Comparison of ENCODE assay signal across 7 mouse cellular contexts in genomic region chr17:56935363-56936131, GRCm38 (mm10). TPM values are rescaled to one million over a fixed set of nuclear protein-coding genes. Genes with fewer than 3 reads are reported as not detected.
A peak's percentile ranks its signal among the peaks of the same experiment; 100 is the strongest.
DNase-seq lines count a peak whose midpoint lies in the region; ATAC-seq lines count a peak whose summit lies in the region.

TSS of gene Mllt1 (minus strand) at chr17:56935415.

- H3K36me3 ChIP-seq in embryonic facial prominence, embryonic 12.5 days: 0 out of 2 replicates have a peak, but pooled peaks cover 4% of the 10 kb centered on the region
- peaks cover 2% of the 10 kb centered on the region; the same call in 1 of the 2 replicates for H3K36me3 ChIP-seq in limb, embryonic 11.5 days (ENCODE audit: control insufficient read depth, insufficient read depth, low read length)
- H3K36me3 ChIP-seq in midbrain, embryonic 14.5 days (ENCODE audit: control insufficient read depth, insufficient read depth, low read length): no peaks in the 10 kb centered on the region

- no peaks in the 10 kb centered on the region for H3K9me3 ChIP-seq in embryonic facial prominence, embryonic 12.5 days
- no peaks in the 10 kb centered on the region for H3K9me3 ChIP-seq in limb, embryonic 11.5 days (ENCODE audit: control insufficient read depth, low read length)
- H3K9me3 ChIP-seq in midbrain, embryonic 14.5 days (ENCODE audit: control insufficient read depth, low read length): no peaks in the 10 kb centered on the region

- WGBS in embryonic facial prominence, embryonic 12.5 days: 3% methylated on average over 67 of the region's 76 CpGs
- WGBS in limb, embryonic 11.5 days: 3% methylated on average over 67 of the region's 76 CpGs
- 2% methylated on average over 69 of the region's 76 CpGs for WGBS in midbrain, embryonic 14.5 days

- H3K4me1 ChIP-seq in embryonic facial prominence, embryonic 12.5 days: peaks cover 25% of the 10 kb centered on the region
- H3K4me1 ChIP-seq in limb, embryonic 11.5 days (ENCODE audit: control insufficient read depth, insufficient read depth, low read length): peaks cover 8% of the 10 kb centered on the region
- peaks cover 24% of the 10 kb centered on the region for H3K4me1 ChIP-seq in midbrain, embryonic 14.5 days (ENCODE audit: control insufficient read depth, insufficient read depth, low read length)

- peak within 1 kb of the TSS; percentile 97 for H3K4me3 ChIP-seq in embryonic facial prominence, embryonic 12.5 days
- peak within 1 kb of the TSS; percentile 97 for H3K4me3 ChIP-seq in limb, embryonic 11.5 days (ENCODE audit: low read depth, low read length)
- peak within 1 kb of the TSS; percentile 94 for H3K4me3 ChIP-seq in midbrain, embryonic 14.5 days (replicated peaks; ENCODE audit: low read depth, low read length)

- no peaks in the 10 kb centered on the region for H3K27me3 ChIP-seq in embryonic facial prominence, embryonic 12.5 days
- H3K27me3 ChIP-seq in limb, embryonic 11.5 days (ENCODE audit: control insufficient read depth, insufficient read depth, low read length): no peaks in the 10 kb centered on the region
- H3K27me3 ChIP-seq in midbrain, embryonic 14.5 days (ENCODE audit: control insufficient read depth, insufficient read depth, low read length): no peaks in the 10 kb centered on the region

- H3K27ac ChIP-seq in embryonic facial prominence, embryonic 12.5 days: peak within 1 kb of the TSS; percentile 80
- peak within 1 kb of the TSS; percentile 51; the same call in 1 of the 2 replicates for H3K27ac ChIP-seq in limb, embryonic 11.5 days (replicated peaks; ENCODE audit: low read depth, low read length)
- peak within 1 kb of the TSS; percentile 86 for H3K27ac ChIP-seq in midbrain, embryonic 14.5 days (replicated peaks; ENCODE audit: low read depth, low read length)

- H3K4me2 ChIP-seq in embryonic facial prominence, embryonic 12.5 days (replicated peaks): peak within 1 kb of the TSS; percentile 81
- peak within 1 kb of the TSS; percentile 64 for H3K4me2 ChIP-seq in limb, embryonic 11.5 days (ENCODE audit: low read depth, severe bottlenecking)
- H3K4me2 ChIP-seq in midbrain, embryonic 14.5 days (ENCODE audit: low read length): peak within 1 kb of the TSS; percentile 92

- H3K9ac ChIP-seq in embryonic facial prominence, embryonic 12.5 days: peak within 1 kb of the TSS; percentile 96
- H3K9ac ChIP-seq in limb, embryonic 11.5 days (ENCODE audit: low read length): peak within 1 kb of the TSS; percentile 95
- H3K9ac ChIP-seq in midbrain, embryonic 14.5 days (replicated peaks; ENCODE audit: low read length): peak within 1 kb of the TSS; percentile 96

- peak; percentile 96 for ATAC-seq in embryonic facial prominence, embryonic 12.5 days (ENCODE audit: insufficient number of reproducible peaks, insufficient read depth, low FRiP score, low TSS enrichment)
- ATAC-seq in limb, embryonic 11.5 days (ENCODE audit: insufficient number of reproducible peaks, low FRiP score, low TSS enrichment, low read depth): peak; percentile 97
- peak; percentile 98 for ATAC-seq in midbrain, embryonic 14.5 days (ENCODE audit: low FRiP score, low TSS enrichment)

- DNase-seq in adrenal gland, postnatal 25 days: peak; percentile 100
- DNase-seq in heart, adult 11 months: peak; percentile 100
- peak; percentile 99 for DNase-seq in kidney, adult 18-20 months
- peak; percentile 100 for DNase-seq in limb, embryonic 11.5 days (ENCODE audit: low spot score)
- peak; percentile 100 for DNase-seq in midbrain, embryonic 14.5 days
- peak; percentile 98 to 99 for DNase-seq in spleen, adult 18-20 months

RNA-seq across cellular contexts. Expression of gene Mllt1, which starts in this region (rescaled TPM):
- total RNA-seq in adrenal gland, postnatal 25 days (2021): 36.2 and 36.3 TPM in 2 replicates
- 95.6 and 97.2 TPM in 2 replicates for polyA plus RNA-seq in embryonic facial prominence, embryonic 12.5 days (2016; fragmentation: Nextera tagmentation; extraction: Ambion mirVana)
- polyA plus RNA-seq in limb, embryonic 11.5 days (2014; fragmentation: Nextera tagmentation; extraction: Ambion mirVana): 33.6 and 43.1 TPM in 2 replicates
- polyA plus RNA-seq in midbrain, embryonic 14.5 days (2014; fragmentation: Nextera tagmentation; extraction: Ambion mirVana): 64.3 and 66.3 TPM in 2 replicates

Comparison
In these comparisons a context has a peak if more than half of its experiments do, and no peak if none do; other contexts are left out.
1. Peak in every context shown above with its lines: DNase-seq, ATAC-seq, H3K4me3 ChIP-seq and H3K27ac ChIP-seq.